Mouse (Mus musculus) erythroblast, embryonic 14.5 days (primary cell): ENCODE measurements around the gene Dck. TPM values are rescaled to one million over a fixed set of nuclear protein-coding genes. Genes with fewer than 3 reads are reported as not detected.

ENCODE experiments used
- H3K27me3 ChIP-seq: 2 replicates; pipeline ENCODE4 v1.6.1; 2012; ENCODE audit warnings: inconsistent platforms; ENCODE audit not compliant: control insufficient read depth
- H3K36me3 ChIP-seq: 2 replicates; pipeline ENCODE4 v1.6.1; 2012; ENCODE audit warnings: mild to moderate bottlenecking, inconsistent platforms; ENCODE audit not compliant: control insufficient read depth
- H3K4me1 ChIP-seq: 2 replicates; pipeline ENCODE4 v1.6.1; 2012; ENCODE audit warnings: inconsistent platforms; ENCODE audit not compliant: control insufficient read depth
- H3K4me3 ChIP-seq: replicated peaks from 2 replicates; pipeline ENCODE3; 2012; ENCODE audit warnings: moderate library complexity, mild to moderate bottlenecking, inconsistent platforms
- H3K9me3 ChIP-seq: 2 replicates; pipeline ENCODE4 v1.6.1; 2012; ENCODE audit warnings: low read length, inconsistent platforms, mixed read lengths; ENCODE audit not compliant: control insufficient read depth
- GATA1 ChIP-seq: IDR thresholded peaks from 2 replicates; pipeline ENCODE4 v1.6.1; 2012; ENCODE audit warnings: low read length, inconsistent platforms, mixed read lengths
- TAL1 ChIP-seq: IDR thresholded peaks from 3 replicates; pipeline ENCODE4 v1.6.1; 2012; ENCODE audit warnings: low read length, inconsistent platforms, mixed read lengths
- polyA plus RNA-seq: library from polyadenylated mRNA; stranded (reverse); fragments of >175 nt; gene quantifications from 2 replicates; pipeline ENCODE4 v1.2.3, GENCODE M21; 2012

The Dck gene
- polyA plus RNA-seq, 1 experiment = 2.7 TPM

DNA sequence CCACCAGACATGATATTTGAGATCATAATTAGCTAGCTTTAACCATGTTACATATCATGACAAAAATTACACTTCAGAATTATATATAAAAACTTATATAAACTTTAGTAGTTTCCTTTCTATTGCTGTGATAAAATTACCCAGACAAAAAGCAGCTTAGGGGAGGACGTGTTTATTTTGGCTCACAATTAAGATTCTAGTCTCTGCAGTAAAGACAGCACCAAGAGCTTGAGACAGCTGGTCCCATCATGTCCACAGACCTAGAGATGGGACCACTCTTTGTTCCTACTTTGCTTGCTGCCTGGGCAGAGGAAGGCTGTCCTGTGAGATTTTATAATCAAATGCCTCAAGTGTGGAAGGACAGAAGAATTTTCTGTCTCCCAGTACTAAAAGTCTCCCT is 20.3 kb downstream of the Dck start:
- Histone ChIP-seq H3K36me3 (peaks cover 78% of the 10 kb centered on the region), H3K4me1 (no peaks in the 10 kb centered on the region), H3K4me3 (no peak overlapping the region), H3K27me3 (no peaks in the 10 kb centered on the region), H3K9me3 (no peaks in the 10 kb centered on the region)
- TF ChIP-seq TAL1 (no peak), GATA1 (no peak)

DNA sequence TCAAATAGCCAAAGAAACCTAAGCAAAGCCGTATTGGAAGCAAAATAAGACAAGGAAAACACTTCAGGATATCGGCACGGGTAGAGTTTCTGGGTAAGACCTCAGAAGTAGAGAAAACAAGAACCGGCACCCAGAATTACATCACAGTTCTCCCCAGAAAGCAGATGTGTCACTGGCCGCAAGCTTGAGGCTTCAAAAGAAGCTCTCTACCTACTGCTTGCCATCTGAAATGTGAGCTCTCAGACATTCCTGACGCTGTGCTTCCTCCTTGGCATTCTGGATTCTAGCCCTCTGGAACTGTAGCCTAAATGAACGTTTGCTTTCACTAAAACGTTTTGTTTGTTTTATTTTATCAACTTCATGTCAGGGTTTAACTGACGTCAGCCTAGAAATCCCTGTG is 25.9 kb downstream of the Dck start:
- no peaks in the 10 kb centered on the region for H3K4me1 ChIP-seq
- no peak for TF ChIP-seq TAL1
- no peak for TF ChIP-seq GATA1
- peaks cover 22% of the 10 kb centered on the region for H3K36me3 ChIP-seq
- peaks cover 4% of the 10 kb centered on the region; the same call in 1 of the 2 replicates for H3K27me3 ChIP-seq
- H3K9me3 ChIP-seq = no peaks in the 10 kb centered on the region
- no peak overlapping the region for H3K4me3 ChIP-seq

DNA sequence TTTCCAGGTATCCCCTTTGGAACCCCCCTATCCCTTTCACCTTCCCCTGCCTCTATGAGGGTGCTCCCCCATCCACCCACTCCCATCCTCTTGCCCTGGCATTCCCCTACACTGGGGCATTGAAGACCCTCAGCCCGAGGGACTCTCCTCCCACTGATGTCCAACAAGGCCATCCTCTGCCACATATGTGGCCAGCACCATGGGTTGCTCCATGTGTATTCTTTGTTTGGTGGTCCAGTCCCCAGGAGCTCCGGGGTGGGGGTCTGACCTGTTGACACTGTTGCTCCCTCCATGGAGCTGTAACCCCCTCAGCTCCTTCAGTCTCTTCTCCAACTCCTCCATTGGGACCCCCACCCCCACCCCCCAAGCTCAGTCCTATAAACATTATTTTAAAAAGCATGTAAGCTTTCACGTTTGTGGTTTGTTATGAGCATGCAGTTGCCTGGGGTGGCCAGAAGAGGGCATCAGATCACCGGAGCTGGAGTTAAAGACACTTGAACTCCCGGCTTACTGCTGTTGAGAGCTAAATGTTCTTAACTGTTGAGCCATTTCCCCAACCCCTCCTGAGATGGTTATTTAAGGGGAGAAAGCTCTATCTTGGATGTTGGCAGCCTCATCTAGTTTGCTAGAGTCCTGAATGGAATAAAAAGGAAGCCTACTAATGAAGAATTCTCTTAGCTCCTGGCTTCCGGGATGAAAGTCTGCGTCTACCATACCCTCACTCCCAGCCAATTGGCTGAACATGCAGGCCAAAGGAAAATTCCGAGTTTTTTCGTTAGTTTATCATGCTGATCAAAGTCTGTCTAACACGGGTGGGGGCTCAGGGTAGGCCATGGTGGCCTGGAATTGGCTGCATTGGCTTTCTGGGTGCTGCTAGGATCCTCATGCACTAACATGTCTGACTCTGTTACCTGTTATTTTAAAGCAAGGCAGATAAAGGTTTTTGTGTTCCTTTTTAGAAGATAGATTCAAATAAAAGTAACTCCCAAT is 26.8 kb downstream of the Dck start:
- H3K27me3 ChIP-seq = peaks cover 4% of the 10 kb centered on the region; the same call in 1 of the 2 replicates
- H3K4me1 ChIP-seq = no peaks in the 10 kb centered on the region
- H3K9me3 ChIP-seq = no peaks in the 10 kb centered on the region
- H3K36me3 ChIP-seq = peaks cover 13% of the 10 kb centered on the region
- H3K4me3 ChIP-seq = no peak overlapping the region
- no peak for TF ChIP-seq TAL1
- TF ChIP-seq GATA1 = no peak

DNA sequence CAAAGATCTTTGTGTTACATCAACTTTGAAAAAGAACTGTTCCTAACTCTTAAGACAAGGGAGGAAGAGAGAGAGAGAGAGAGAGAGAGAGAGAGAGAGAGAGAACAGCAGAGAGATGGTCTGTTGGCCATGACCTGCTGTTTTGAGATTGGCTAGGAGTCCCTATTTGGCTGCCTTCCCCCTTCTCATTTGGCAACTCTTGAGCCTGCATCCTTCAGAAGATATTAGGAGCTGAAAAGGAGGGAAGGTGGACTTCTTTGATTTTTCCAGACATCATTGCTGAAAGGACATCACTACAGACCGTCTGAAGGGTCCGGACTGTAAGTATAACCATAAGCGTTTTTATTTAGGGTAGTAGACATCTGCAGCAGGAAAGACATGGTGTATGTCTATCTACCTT is 28.9 kb downstream of the Dck start:
- no peak for TF ChIP-seq GATA1
- TF ChIP-seq TAL1 = no peak
- Histone ChIP-seq H3K4me1 (no peaks in the 10 kb centered on the region), H3K9me3 (no peaks in the 10 kb centered on the region), H3K36me3 (no peaks in the 10 kb centered on the region), H3K27me3 (peaks cover 4% of the 10 kb centered on the region; the same call in 1 of the 2 replicates), H3K4me3 (no peak overlapping the region)

DNA sequence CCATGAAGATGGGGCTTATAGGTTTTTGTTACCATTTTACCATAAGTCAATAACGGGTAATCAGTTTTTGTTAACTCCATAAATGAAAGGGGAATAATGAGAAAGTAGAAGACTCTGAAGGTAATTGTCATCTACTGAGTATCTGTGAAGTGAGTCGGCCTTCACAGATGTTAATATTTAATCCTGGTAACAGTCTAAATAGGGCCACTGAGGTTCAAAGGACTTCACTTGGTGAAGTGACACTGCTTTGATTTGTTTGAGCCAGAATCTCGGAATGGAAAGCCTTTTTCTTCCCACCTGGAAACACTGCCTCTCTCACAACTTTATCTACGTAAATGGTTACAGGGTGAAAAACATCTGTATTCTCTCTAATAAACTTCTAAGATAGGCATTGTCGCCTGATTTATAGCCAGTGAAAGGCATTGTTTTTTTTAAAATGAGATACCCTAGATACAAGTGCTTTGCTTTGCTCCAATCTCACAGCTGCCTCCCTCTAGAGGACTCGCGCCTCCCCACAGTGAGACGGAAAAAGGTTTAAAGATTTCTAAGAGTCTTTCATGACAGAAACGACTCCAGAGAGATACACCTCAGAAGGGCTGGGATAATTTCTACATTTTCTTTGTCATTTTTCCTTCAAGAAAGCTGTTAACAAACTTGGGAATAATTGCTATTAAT is 31.3 kb downstream of the Dck start:
- Histone ChIP-seq H3K27me3 (peaks cover 4% of the 10 kb centered on the region; the same call in 1 of the 2 replicates), H3K36me3 (no peaks in the 10 kb centered on the region), H3K4me3 (no peak overlapping the region), H3K9me3 (no peaks in the 10 kb centered on the region), H3K4me1 (no peaks in the 10 kb centered on the region)
- TF ChIP-seq TAL1 (no peak), GATA1 (no peak)

DNA sequence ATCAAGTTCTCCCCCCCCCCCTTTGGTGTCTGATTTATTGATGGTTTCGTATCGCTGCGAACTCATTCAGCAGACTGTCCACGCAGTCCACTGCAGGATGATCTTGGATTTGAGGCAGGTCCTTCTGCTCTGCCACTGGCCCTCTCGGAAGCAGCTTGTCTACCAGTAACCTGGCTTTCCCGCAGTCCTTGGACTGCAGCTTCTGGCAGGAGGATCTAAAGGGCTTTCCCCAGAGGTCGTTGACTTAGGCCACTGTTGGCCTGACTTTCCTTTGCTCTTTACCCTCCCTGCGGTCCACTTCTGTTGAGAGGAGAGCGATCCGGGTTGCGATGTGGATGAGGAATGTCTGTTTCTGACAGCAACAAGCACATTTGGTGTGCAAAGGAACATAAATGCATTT is 31.8 kb downstream of the Dck start:
- Histone ChIP-seq H3K27me3 (peaks cover 4% of the 10 kb centered on the region; the same call in 1 of the 2 replicates), H3K9me3 (no peaks in the 10 kb centered on the region), H3K36me3 (no peaks in the 10 kb centered on the region), H3K4me1 (no peaks in the 10 kb centered on the region), H3K4me3 (no peak overlapping the region)
- no peak for TF ChIP-seq TAL1
- no peak for TF ChIP-seq GATA1

DNA sequence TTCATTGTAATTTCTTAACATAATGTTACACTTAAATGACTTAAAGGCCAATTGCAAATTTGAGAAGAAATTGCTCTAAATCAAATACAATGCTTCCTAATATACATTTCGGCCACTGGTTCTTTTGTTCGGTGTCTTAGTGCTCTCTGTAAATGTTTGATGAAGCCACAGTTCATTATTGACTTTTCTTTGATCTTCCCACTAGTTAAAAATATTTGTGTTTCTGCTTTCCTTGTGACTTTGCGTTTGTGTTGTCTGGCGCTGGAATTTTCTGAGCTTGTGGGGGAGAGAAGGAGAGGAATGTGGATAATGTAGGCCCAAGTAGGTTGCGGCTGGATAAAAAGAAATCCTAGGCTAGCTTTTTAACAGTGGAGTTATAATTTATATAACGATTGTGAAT is 32.3 kb downstream of the Dck start:
- no peaks in the 10 kb centered on the region for H3K36me3 ChIP-seq
- peaks cover 2% of the 10 kb centered on the region; the same call in 1 of the 2 replicates for H3K27me3 ChIP-seq
- no peaks in the 10 kb centered on the region for H3K9me3 ChIP-seq
- no peaks in the 10 kb centered on the region for H3K4me1 ChIP-seq
- no peak for TF ChIP-seq TAL1
- TF ChIP-seq GATA1 = no peak
- no peak overlapping the region for H3K4me3 ChIP-seq

DNA sequence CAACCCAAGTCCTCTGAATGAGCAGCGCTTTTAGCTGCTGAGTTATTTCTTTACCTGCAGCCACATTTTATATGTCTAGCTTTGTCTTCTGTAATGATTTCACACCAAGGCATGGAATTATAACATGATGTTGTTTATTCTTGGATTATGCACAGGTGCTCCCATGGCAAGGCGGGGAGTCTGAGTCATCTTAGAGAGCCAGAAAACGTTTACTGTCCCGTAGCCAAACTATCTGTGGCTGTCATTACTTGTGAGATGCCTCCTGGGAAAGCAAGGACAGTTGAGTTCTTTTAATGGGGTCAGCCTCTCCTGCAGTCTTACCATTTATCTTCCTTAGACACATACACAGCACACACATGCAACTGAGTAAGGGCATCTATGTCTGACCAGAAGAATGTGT is 40.8 kb downstream of the Dck start:
- Histone ChIP-seq H3K4me3 (no peak overlapping the region), H3K27me3 (no peaks in the 10 kb centered on the region; the same call in 1 of the 2 replicates), H3K36me3 (no peaks in the 10 kb centered on the region), H3K4me1 (no peaks in the 10 kb centered on the region), H3K9me3 (no peaks in the 10 kb centered on the region)
- TF ChIP-seq TAL1 = no peak
- no peak for TF ChIP-seq GATA1

DNA sequence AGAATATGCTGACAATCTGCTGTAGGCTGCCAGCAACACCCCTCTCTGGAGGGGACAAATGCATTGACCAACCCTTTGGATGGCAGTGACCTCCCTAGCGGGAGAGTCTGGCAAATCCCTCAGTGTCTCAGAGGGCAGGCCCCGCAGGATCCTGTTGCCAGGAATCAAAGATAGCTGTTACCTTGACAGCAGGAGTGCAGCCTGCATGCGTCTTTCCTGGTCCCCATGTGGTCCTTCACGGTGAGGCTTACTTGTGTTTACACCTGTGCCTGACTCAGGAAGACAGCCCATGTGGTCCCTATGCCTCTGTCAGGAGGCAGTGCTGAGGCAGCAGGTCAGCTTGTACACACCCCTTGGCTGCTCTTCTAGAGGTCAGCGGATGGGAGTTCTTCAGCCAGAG is 41.5 kb downstream of the Dck start:
- H3K4me3 ChIP-seq = no peak overlapping the region
- no peaks in the 10 kb centered on the region for H3K9me3 ChIP-seq
- no peaks in the 10 kb centered on the region for H3K36me3 ChIP-seq
- no peaks in the 10 kb centered on the region for H3K4me1 ChIP-seq
- H3K27me3 ChIP-seq = no peaks in the 10 kb centered on the region; the same call in 1 of the 2 replicates
- TF ChIP-seq GATA1 = no peak
- TF ChIP-seq TAL1 = no peak
